Mouse (Mus musculus) heart, embryonic 12.5 days (tissue): ENCODE results near the gene Nup62. TPM values are rescaled to one million over a fixed set of nuclear protein-coding genes. Genes with fewer than 3 reads are reported as not detected.
A peak's percentile ranks its signal among the peaks of the same experiment; 100 is the strongest.

Experiments
- ATAC-seq: fragments of 200-750 bp; cut with Nextera tagmentation; 2 replicates; pipeline ENCODE4 v1.8.0; 2017; ENCODE audit warnings: moderate TSS enrichment, moderate library complexity; ENCODE audit not compliant: insufficient number of reproducible peaks, low FRiP score
- H3K27ac ChIP-seq: fragments of 300-500 bp; sonication (generic); 2 replicates; pipeline ENCODE4 v1.5.1; 2016; ENCODE audit warnings: mild to moderate bottlenecking, moderate library complexity; ENCODE audit not compliant: poor library complexity, severe bottlenecking
- H3K27me3 ChIP-seq: fragments of 300-500 bp; sonication (generic); replicated peaks from 2 replicates; pipeline ENCODE4 v1.6.1; 2016; ENCODE audit warnings: mild to moderate bottlenecking, moderate library complexity
- H3K36me3 ChIP-seq: fragments of 300-500 bp; sonication (generic); 2 replicates; pipeline ENCODE4 v1.6.1; 2016; ENCODE audit warnings: mild to moderate bottlenecking, moderate library complexity
- H3K4me1 ChIP-seq: fragments of 300-500 bp; sonication (generic); replicated peaks from 2 replicates; pipeline ENCODE4 v1.6.1; 2016; ENCODE audit warnings: mild to moderate bottlenecking
- H3K4me2 ChIP-seq: fragments of 300-500 bp; sonication (generic); 2 replicates; pipeline ENCODE4 v1.6.1; 2016; ENCODE audit warnings: mild to moderate bottlenecking, moderate library complexity
- H3K4me3 ChIP-seq: fragments of 300-500 bp; sonication (generic); 2 replicates; pipeline ENCODE4 v1.5.1; 2016; ENCODE audit warnings: mild to moderate bottlenecking
- H3K9ac ChIP-seq: fragments of 300-500 bp; sonication (generic); 2 replicates; pipeline ENCODE4 v1.6.1; 2016; ENCODE audit warnings: mild to moderate bottlenecking, moderate library complexity
- H3K9me3 ChIP-seq: fragments of 300-500 bp; sonication (generic); replicated peaks from 2 replicates; pipeline ENCODE4 v1.6.1; 2016; ENCODE audit warnings: mild to moderate bottlenecking, moderate library complexity
- WGBS: fragments of 180-500 bp; shearing (Covaris S2); methylation state at CpG from one replicate; pipeline ENCODE4 v1.1.7; 2016; 5-methylcytosine and 5-hydroxymethylcytosine counted together
- polyA plus RNA-seq: library from polyadenylated mRNA; unstranded; fragments of >200 nt; fragmentation: Nextera tagmentation; extraction: Ambion mirVana; gene quantifications from 2 replicates; pipeline ENCODE4 v1.2.1, GENCODE M21; 2016

The Nup62 gene
- polyA plus RNA-seq, 1 experiment from 2014 or later, result 90.9 TPM

GRCm38 (mm10) chr7:44810365-44810764 is 5.5 kb upstream of the Nup62 start:
- Histone ChIP-seq H3K9ac (no peak overlapping the region), H3K4me1 (peaks cover 8% of the 10 kb centered on the region), H3K4me2 (no peak overlapping the region), H3K36me3 (peaks cover 34% of the 10 kb centered on the region), H3K9me3 (no peaks in the 10 kb centered on the region), H3K27me3 (no peaks in the 10 kb centered on the region), H3K27ac (no peak overlapping the region), H3K4me3 (no peak overlapping the region)
- WGBS, result 79% methylated on average over 4 of the region's 4 CpGs
- no peak for ATAC-seq

- Histone ChIP-seq H3K4me3 (no peak overlapping the region), H3K27me3 (no peaks in the 10 kb centered on the region), H3K4me2 (no peak overlapping the region), H3K27ac (no peak overlapping the region), H3K9me3 (no peaks in the 10 kb centered on the region), H3K36me3 (peaks cover 34% of the 10 kb centered on the region), H3K4me1 (peaks cover 8% of the 10 kb centered on the region), H3K9ac (no peak overlapping the region)
- no peak for ATAC-seq
- WGBS, result 81% methylated on average over 7 of the region's 7 CpGs
Observed at GRCm38 (mm10) chr7:44810819-44811557, 4.9 kb upstream of the Nup62 start.

GRCm38 (mm10) chr7:44812651-44813325 is 3.1 kb upstream of the Nup62 start:
- H3K36me3 ChIP-seq, result peaks cover 34% of the 10 kb centered on the region
- no peaks in the 10 kb centered on the region for H3K9me3 ChIP-seq
- WGBS, result 86% methylated on average over 20 of the region's 20 CpGs
- H3K4me2 ChIP-seq, result no peak overlapping the region
- no peaks in the 10 kb centered on the region for H3K27me3 ChIP-seq
- no peak overlapping the region for H3K4me3 ChIP-seq
- H3K27ac ChIP-seq, result no peak overlapping the region
- H3K9ac ChIP-seq, result no peak overlapping the region
- no peak for ATAC-seq
- H3K4me1 ChIP-seq, result peaks cover 14% of the 10 kb centered on the region

- Histone ChIP-seq H3K9me3 (no peaks in the 10 kb centered on the region), H3K4me1 (peaks cover 26% of the 10 kb centered on the region), H3K4me2 (no peak overlapping the region), H3K4me3 (no peak overlapping the region), H3K9ac (no peak overlapping the region), H3K36me3 (peaks cover 34% of the 10 kb centered on the region), H3K27ac (no peak overlapping the region), H3K27me3 (no peaks in the 10 kb centered on the region)
- ATAC-seq, result no peak
- 90% methylated on average over 3 of the region's 3 CpGs for WGBS
Observed at GRCm38 (mm10) chr7:44813985-44814384, 1.9 kb upstream of the Nup62 start.

GRCm38 (mm10) chr7:44814423-44814822 is 1.5 kb upstream of the Nup62 start:
- H3K4me1 ChIP-seq, result peaks cover 30% of the 10 kb centered on the region
- H3K36me3 ChIP-seq, result peaks cover 34% of the 10 kb centered on the region
- no peaks in the 10 kb centered on the region for H3K9me3 ChIP-seq
- H3K27me3 ChIP-seq, result no peaks in the 10 kb centered on the region
- 83% methylated on average over 4 of the region's 4 CpGs for WGBS
- H3K4me2 ChIP-seq, result peak overlapping the region; percentile 89; the same call in 1 of the 2 replicates
- H3K9ac ChIP-seq, result no peak overlapping the region
- H3K27ac ChIP-seq, result no peak overlapping the region
- ATAC-seq, result no peak
- H3K4me3 ChIP-seq, result no peak overlapping the region

- H3K9me3 ChIP-seq, result no peaks in the 10 kb centered on the region
- H3K4me2 ChIP-seq, result peak overlapping the region; percentile 89
- WGBS, result 34% methylated on average over 14 of the region's 14 CpGs
- no peaks in the 10 kb centered on the region for H3K27me3 ChIP-seq
- peaks cover 36% of the 10 kb centered on the region for H3K4me1 ChIP-seq
- ATAC-seq, result no peak
- peak overlapping the region; percentile 90 for H3K4me3 ChIP-seq
- H3K9ac ChIP-seq, result peak overlapping the region; percentile 64
- peak overlapping the region; percentile 99 for H3K27ac ChIP-seq
- peaks cover 34% of the 10 kb centered on the region for H3K36me3 ChIP-seq
Observed at GRCm38 (mm10) chr7:44814952-44815553, 835 bp upstream of the Nup62 start.

GRCm38 (mm10) chr7:44816470-44817021 is 658 bp downstream of the Nup62 start, which contains the start of gene Atf5:
Atf5 (minus strand) TSS chr7:44816658.
- H3K4me3 ChIP-seq, result peak within 1 kb of the TSS; percentile 90
- H3K36me3 ChIP-seq, result peaks cover 27% of the 10 kb centered on the region
- H3K4me1 ChIP-seq, result peaks cover 51% of the 10 kb centered on the region
- under 1% methylated on average over 57 of the region's 57 CpGs for WGBS
- H3K27ac ChIP-seq, result peak within 1 kb of the TSS; percentile 99
- peak within 1 kb of the TSS; percentile 89 for H3K4me2 ChIP-seq
- no peaks in the 10 kb centered on the region for H3K9me3 ChIP-seq
- ATAC-seq, result peak; percentile 54
- H3K27me3 ChIP-seq, result no peaks in the 10 kb centered on the region
- peak within 1 kb of the TSS; percentile 98 for H3K9ac ChIP-seq

GRCm38 (mm10) chr7:44817441-44817840 is 1.6 kb downstream of the Nup62 start:
- H3K4me3 ChIP-seq, result peak overlapping the region; percentile 90
- 16% methylated on average over 3 of the region's 3 CpGs for WGBS
- ATAC-seq, result no peak
- peak overlapping the region; percentile 89 for H3K4me2 ChIP-seq
- no peaks in the 10 kb centered on the region for H3K27me3 ChIP-seq
- peaks cover 18% of the 10 kb centered on the region; the same call in 1 of the 2 replicates for H3K36me3 ChIP-seq
- H3K9me3 ChIP-seq, result no peaks in the 10 kb centered on the region
- H3K4me1 ChIP-seq, result peaks cover 58% of the 10 kb centered on the region
- peak overlapping the region; percentile 99 for H3K27ac ChIP-seq
- H3K9ac ChIP-seq, result peak overlapping the region; percentile 98

GRCm38 (mm10) chr7:44818164-44818563 is 2.3 kb downstream of the Nup62 start:
- Histone ChIP-seq H3K27me3 (no peaks in the 10 kb centered on the region), H3K9ac (peak overlapping the region; percentile 98), H3K36me3 (peaks cover 14% of the 10 kb centered on the region; the same call in 1 of the 2 replicates), H3K27ac (0 out of 2 replicates have a peak overlapping the region, but pooled peaks have one; percentile 99), H3K9me3 (no peaks in the 10 kb centered on the region), H3K4me2 (peak overlapping the region; percentile 89), H3K4me3 (peak overlapping the region; percentile 90), H3K4me1 (peaks cover 64% of the 10 kb centered on the region)
- WGBS, result 19% methylated on average over 2 of the region's 2 CpGs
- no peak for ATAC-seq

- Histone ChIP-seq H3K27me3 (no peaks in the 10 kb centered on the region), H3K9me3 (no peaks in the 10 kb centered on the region), H3K4me1 (peaks cover 71% of the 10 kb centered on the region), H3K4me2 (peak overlapping the region; percentile 89), H3K4me3 (peak overlapping the region; percentile 24), H3K36me3 (peaks cover 8% of the 10 kb centered on the region; the same call in 1 of the 2 replicates), H3K27ac (0 out of 2 replicates have a peak overlapping the region, but pooled peaks have one; percentile 23), H3K9ac (peak overlapping the region; percentile 63)
- ATAC-seq, result no peak
- WGBS, result 45% methylated on average over 6 of the region's 6 CpGs
Observed at GRCm38 (mm10) chr7:44818751-44819235, 2.9 kb downstream of the Nup62 start.
